Mouse (Mus musculus): ENCODE measurements around the gene Mybpc3. TPM values are rescaled to one million over a fixed set of nuclear protein-coding genes. Genes with fewer than 3 reads are reported as not detected.

The Mybpc3 gene
- polyA plus RNA-seq, 1 experiment = not detected

GRCm38 (mm10) chr2:91071059-91071458 lies 46.9 kb upstream of the Mybpc3 start:
- no peaks in the 10 kb centered on the region for H3K27me3 ChIP-seq (ENCODE audit: control insufficient read depth, insufficient read depth, low read length, poor library complexity, severe bottlenecking)
- H3K36me3 ChIP-seq (ENCODE audit: control insufficient read depth, insufficient read depth, low read length, poor library complexity, severe bottlenecking) = no peaks in the 10 kb centered on the region
- H3K27ac ChIP-seq (ENCODE audit: insufficient read depth, low read length) = 0 out of 2 replicates have a peak overlapping the region, but pooled peaks have one; percentile 7
- H3K9me3 ChIP-seq (replicated peaks; ENCODE audit: control insufficient read depth, insufficient read depth, low read length, poor library complexity, severe bottlenecking) = no peaks in the 10 kb centered on the region
- no peak for TF ChIP-seq POLR2A (IDR thresholded peaks at IDR 0.05; ENCODE audit: insufficient read depth, low read length)
- TF ChIP-seq CTCF (IDR thresholded peaks at IDR 0.05; ENCODE audit: low read depth, low read length) = no peak
- no peak for TF ChIP-seq EP300 (IDR thresholded peaks at IDR 0.05; ENCODE audit: insufficient read depth, low read depth, low read length)
- no peaks in the 10 kb centered on the region for H3K4me1 ChIP-seq (ENCODE audit: control insufficient read depth, insufficient read depth, low read length)
- H3K4me3 ChIP-seq (ENCODE audit: low read depth, low read length) = peak overlapping the region; percentile 61
- peak overlapping the region; percentile 32 for H3K9ac ChIP-seq (ENCODE audit: low read depth, poor library complexity, severe bottlenecking)

GRCm38 (mm10) chr2:91072092-91072491 lies 45.9 kb upstream of the Mybpc3 start:
- TF ChIP-seq EP300 (IDR thresholded peaks at IDR 0.05; ENCODE audit: insufficient read depth, low read depth, low read length) (no peak), POLR2A (IDR thresholded peaks at IDR 0.05; ENCODE audit: insufficient read depth, low read length) (no peak), CTCF (IDR thresholded peaks at IDR 0.05; ENCODE audit: low read depth, low read length) (no peak)
- no peak overlapping the region for H3K27ac ChIP-seq (ENCODE audit: insufficient read depth, low read length)
- H3K4me1 ChIP-seq (ENCODE audit: control insufficient read depth, insufficient read depth, low read length) = no peaks in the 10 kb centered on the region
- H3K4me3 ChIP-seq (ENCODE audit: low read depth, low read length) = no peak overlapping the region
- H3K36me3 ChIP-seq (ENCODE audit: control insufficient read depth, insufficient read depth, low read length, poor library complexity, severe bottlenecking) = no peaks in the 10 kb centered on the region
- H3K9me3 ChIP-seq (replicated peaks; ENCODE audit: control insufficient read depth, insufficient read depth, low read length, poor library complexity, severe bottlenecking) = no peaks in the 10 kb centered on the region
- H3K27me3 ChIP-seq (ENCODE audit: control insufficient read depth, insufficient read depth, low read length, poor library complexity, severe bottlenecking) = no peaks in the 10 kb centered on the region
- no peak overlapping the region for H3K9ac ChIP-seq (ENCODE audit: low read depth, poor library complexity, severe bottlenecking)

GRCm38 (mm10) chr2:91077957-91078313 lies 40.0 kb upstream of the Mybpc3 start:
- Histone ChIP-seq H3K36me3 (ENCODE audit: control insufficient read depth, insufficient read depth, low read length, poor library complexity, severe bottlenecking) (no peaks in the 10 kb centered on the region), H3K27me3 (ENCODE audit: control insufficient read depth, insufficient read depth, low read length, poor library complexity, severe bottlenecking) (no peaks in the 10 kb centered on the region), H3K4me3 (ENCODE audit: low read depth, low read length) (peak overlapping the region; percentile 20; the same call in 1 of the 2 replicates), H3K9ac (ENCODE audit: low read depth, poor library complexity, severe bottlenecking) (no peak overlapping the region), H3K4me1 (ENCODE audit: control insufficient read depth, insufficient read depth, low read length) (no peaks in the 10 kb centered on the region), H3K27ac (ENCODE audit: insufficient read depth, low read length) (no peak overlapping the region), H3K9me3 (replicated peaks; ENCODE audit: control insufficient read depth, insufficient read depth, low read length, poor library complexity, severe bottlenecking) (no peaks in the 10 kb centered on the region)
- TF ChIP-seq CTCF (IDR thresholded peaks at IDR 0.05; ENCODE audit: low read depth, low read length) = no peak
- no peak for TF ChIP-seq EP300 (IDR thresholded peaks at IDR 0.05; ENCODE audit: insufficient read depth, low read depth, low read length)
- no peak for TF ChIP-seq POLR2A (IDR thresholded peaks at IDR 0.05; ENCODE audit: insufficient read depth, low read length)

- Histone ChIP-seq H3K36me3 (ENCODE audit: control insufficient read depth, insufficient read depth, low read length, poor library complexity, severe bottlenecking) (no peaks in the 10 kb centered on the region), H3K27me3 (ENCODE audit: control insufficient read depth, insufficient read depth, low read length, poor library complexity, severe bottlenecking) (no peaks in the 10 kb centered on the region), H3K9me3 (replicated peaks; ENCODE audit: control insufficient read depth, insufficient read depth, low read length, poor library complexity, severe bottlenecking) (no peaks in the 10 kb centered on the region), H3K4me1 (ENCODE audit: control insufficient read depth, insufficient read depth, low read length) (no peaks in the 10 kb centered on the region), H3K27ac (ENCODE audit: insufficient read depth, low read length) (no peak overlapping the region), H3K4me3 (ENCODE audit: low read depth, low read length) (peak overlapping the region; percentile 34), H3K9ac (ENCODE audit: low read depth, poor library complexity, severe bottlenecking) (peak overlapping the region; percentile 34)
- TF ChIP-seq EP300 (IDR thresholded peaks at IDR 0.05; ENCODE audit: insufficient read depth, low read depth, low read length) (no peak), POLR2A (IDR thresholded peaks at IDR 0.05; ENCODE audit: insufficient read depth, low read length) (no peak), CTCF (IDR thresholded peaks at IDR 0.05; ENCODE audit: low read depth, low read length) (no peak)
Observed at GRCm38 (mm10) chr2:91078314-91079025, 39.5 kb upstream of the Mybpc3 start.

GRCm38 (mm10) chr2:91079026-91079384 lies 38.9 kb upstream of the Mybpc3 start:
- Histone ChIP-seq H3K9ac (ENCODE audit: low read depth, poor library complexity, severe bottlenecking) (peak overlapping the region; percentile 34), H3K4me3 (ENCODE audit: low read depth, low read length) (peak overlapping the region; percentile 34), H3K9me3 (replicated peaks; ENCODE audit: control insufficient read depth, insufficient read depth, low read length, poor library complexity, severe bottlenecking) (no peaks in the 10 kb centered on the region), H3K27me3 (ENCODE audit: control insufficient read depth, insufficient read depth, low read length, poor library complexity, severe bottlenecking) (no peaks in the 10 kb centered on the region), H3K27ac (ENCODE audit: insufficient read depth, low read length) (no peak overlapping the region), H3K36me3 (ENCODE audit: control insufficient read depth, insufficient read depth, low read length, poor library complexity, severe bottlenecking) (no peaks in the 10 kb centered on the region), H3K4me1 (ENCODE audit: control insufficient read depth, insufficient read depth, low read length) (no peaks in the 10 kb centered on the region)
- TF ChIP-seq EP300 (IDR thresholded peaks at IDR 0.05; ENCODE audit: insufficient read depth, low read depth, low read length) (no peak), CTCF (IDR thresholded peaks at IDR 0.05; ENCODE audit: low read depth, low read length) (no peak), POLR2A (IDR thresholded peaks at IDR 0.05; ENCODE audit: insufficient read depth, low read length) (no peak)

- H3K9ac ChIP-seq (ENCODE audit: low read depth, poor library complexity, severe bottlenecking) = no peak overlapping the region
- H3K36me3 ChIP-seq (ENCODE audit: control insufficient read depth, insufficient read depth, low read length, poor library complexity, severe bottlenecking) = no peaks in the 10 kb centered on the region
- no peaks in the 10 kb centered on the region for H3K27me3 ChIP-seq (ENCODE audit: control insufficient read depth, insufficient read depth, low read length, poor library complexity, severe bottlenecking)
- H3K4me1 ChIP-seq (ENCODE audit: control insufficient read depth, insufficient read depth, low read length) = no peaks in the 10 kb centered on the region
- H3K4me3 ChIP-seq (ENCODE audit: low read depth, low read length) = no peak overlapping the region
- no peak for TF ChIP-seq POLR2A (IDR thresholded peaks at IDR 0.05; ENCODE audit: insufficient read depth, low read length)
- TF ChIP-seq EP300 (IDR thresholded peaks at IDR 0.05; ENCODE audit: insufficient read depth, low read depth, low read length) = no peak
- TF ChIP-seq CTCF (IDR thresholded peaks at IDR 0.05; ENCODE audit: low read depth, low read length) = no peak
- no peaks in the 10 kb centered on the region for H3K9me3 ChIP-seq (replicated peaks; ENCODE audit: control insufficient read depth, insufficient read depth, low read length, poor library complexity, severe bottlenecking)
- no peak overlapping the region for H3K27ac ChIP-seq (ENCODE audit: insufficient read depth, low read length)
Observed at GRCm38 (mm10) chr2:91080784-91081513, 37.0 kb upstream of the Mybpc3 start.
